Mouse (Mus musculus) left cerebral cortex, adult 2 months (tissue): ENCODE measurements around the gene Gm20683. TPM values are rescaled to one million over a fixed set of nuclear protein-coding genes. Genes with fewer than 3 reads are reported as not detected.

Experiments used
- DNase-seq, 2 experiments: peaks; one replicate each; pipeline ENCODE4 v3.0.0; 2021 to 2022; ENCODE audit warnings: low spot score in 2 of 2, mixed read lengths in 1 of 2; ENCODE audit errors: extremely low spot score in 1 of 2
- H3K27ac ChIP-seq: fragments of 200-600 bp; 2 replicates; pipeline ENCODE4 v1.8.1; 2022
- H3K4me3 ChIP-seq: fragments of 200-600 bp; 2 replicates; pipeline ENCODE4 v1.8.1; 2022
- CTCF ChIP-seq: fragments of 200-600 bp; IDR thresholded peaks from 2 replicates; pipeline ENCODE4 v1.8.1; 2022; ENCODE audit warnings: antibody characterized with exemption, mild to moderate bottlenecking, moderate library complexity
- intact Hi-C: fragments of 180-260 bp; cut with DNase I; formaldehyde crosslinking; loops from one replicate; pipeline ENCODE4 v1.15.1; 2025
- total RNA-seq, 2 experiments: library from RNA; stranded (reverse); gene quantifications; 2 replicates each; pipeline ENCODE4 v1.2.3; 2021

Gm20683 gene
- total RNA-seq, 2 experiments from 2014 or later = 23.0 to 25.1 TPM

DNA sequence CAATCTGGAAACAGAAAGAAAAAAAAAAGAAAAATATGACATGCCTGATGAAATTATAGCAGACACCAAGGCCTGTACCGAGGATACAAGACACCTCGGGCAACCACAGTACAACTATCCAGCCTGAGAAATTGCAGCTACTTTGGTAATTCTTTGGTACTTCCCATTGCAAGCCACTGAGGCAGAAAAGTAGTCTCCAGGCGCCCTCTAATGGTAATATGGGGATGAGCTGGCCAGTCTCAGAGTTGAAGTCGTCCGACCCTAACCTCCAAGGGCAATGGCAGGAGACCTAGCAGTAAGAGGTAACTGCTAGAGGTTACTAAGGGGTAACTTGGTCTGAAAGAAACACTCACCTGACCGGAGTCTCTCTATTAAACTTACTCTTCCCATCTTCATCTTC is 40.5 kb downstream of the Gm20683 start:
- intact Hi-C loops = loop anchor here (1.0 to 5.0 kb wide), 5 partner anchors 28 to 404 kb away; partner anchors contain the start of genes Narfl and Sox8
- peak; percentile 89 for TF ChIP-seq CTCF
- DNase-seq = peak; percentile 58 to 67
- H3K27ac ChIP-seq = peak overlapping the region; percentile 51
- H3K4me3 ChIP-seq = no peak overlapping the region

DNA sequence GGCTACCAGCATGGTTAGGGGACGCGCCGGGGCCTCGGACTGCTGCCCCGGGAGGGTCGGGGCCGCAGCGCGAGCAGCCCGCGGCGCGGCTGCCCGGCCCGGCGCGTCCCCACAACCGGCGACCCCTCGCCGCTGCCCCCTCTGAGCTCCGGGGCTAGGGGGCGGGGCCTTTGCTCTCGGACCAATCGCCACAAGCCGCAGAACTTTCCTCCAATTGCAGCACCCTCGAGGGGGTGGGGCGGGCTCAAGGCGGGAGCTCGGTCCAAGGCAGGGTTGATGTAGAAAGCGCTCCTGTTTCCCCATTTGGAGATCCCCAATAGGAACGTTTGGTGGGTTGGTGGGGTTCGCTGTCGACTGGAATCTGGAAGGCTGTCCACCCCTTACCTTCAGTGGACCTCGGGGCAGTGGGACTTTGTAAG is 44.6 kb downstream of the Gm20683 start, which contains the start of gene Metrn:
TSS of gene Metrn (minus strand) at position 186 of the 419 bp plus-strand sequence.
- TF ChIP-seq CTCF = no peak
- intact Hi-C loops = loop anchor here (1.0 kb wide), 1 partner anchor 24 kb away; the partner anchor contains the start of gene Narfl
- H3K27ac ChIP-seq = peak within 1 kb of the TSS; percentile 76
- DNase-seq = peak; percentile 76 to 81
- peak within 1 kb of the TSS; percentile 53 for H3K4me3 ChIP-seq

DNA sequence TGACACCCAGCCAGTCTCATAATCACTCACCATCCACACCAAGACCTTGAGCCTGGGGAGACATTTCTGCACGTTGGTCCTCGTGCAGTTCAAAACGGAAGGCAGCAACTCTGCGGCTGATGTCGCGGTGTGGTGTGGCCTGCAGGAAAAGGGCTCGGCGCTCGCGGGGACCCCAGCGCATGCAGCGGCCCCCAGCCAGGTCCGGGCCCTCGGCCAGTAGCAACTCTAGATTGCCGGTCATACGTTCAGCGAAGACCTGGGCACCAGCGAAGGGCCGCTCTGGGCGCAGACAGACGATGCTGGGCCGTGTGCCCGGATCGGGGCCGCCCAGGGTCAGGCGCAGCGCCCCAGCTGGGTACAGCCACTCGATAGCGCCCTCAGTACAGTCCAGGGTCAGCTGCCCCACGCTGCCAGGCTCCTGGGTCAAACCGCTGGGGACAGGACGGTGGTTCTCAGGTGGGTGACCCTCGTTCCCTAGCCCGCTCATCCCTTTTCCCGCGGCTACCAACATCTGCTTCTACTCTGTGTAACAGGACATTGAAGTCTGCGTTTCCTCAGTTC is 45.3 kb downstream of the Gm20683 start:
- TF ChIP-seq CTCF = no peak
- intact Hi-C loops = no loop called here

DNA sequence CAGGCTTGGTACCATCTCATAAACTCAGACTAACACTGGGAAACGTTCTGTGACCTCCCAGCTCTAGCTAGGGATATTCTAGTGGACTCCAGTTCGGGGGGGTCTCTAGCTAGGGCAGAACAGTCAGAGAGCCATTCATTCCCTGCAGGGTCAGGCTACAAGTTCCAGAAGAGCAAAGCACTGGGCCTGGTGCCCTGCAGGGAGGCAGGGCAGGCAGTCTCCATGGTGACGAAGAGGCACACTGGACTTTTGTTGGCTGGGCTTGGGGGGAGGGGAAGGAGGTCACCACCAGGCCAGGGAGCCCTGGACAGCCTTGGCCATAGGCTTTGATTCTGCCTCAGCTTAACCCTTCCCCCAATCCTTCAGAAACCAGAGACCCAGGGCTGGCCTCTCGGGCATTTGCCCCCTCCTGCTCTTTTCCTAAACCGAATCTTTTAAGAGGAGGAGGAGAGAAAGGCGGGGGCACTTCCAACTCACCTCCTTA is 45.9 kb downstream of the Gm20683 start, which contains the start of gene AC134908.4:
TSS of gene AC134908.4 (minus strand) at position 51 of the 484 bp plus-strand sequence.
- Histone ChIP-seq H3K4me3 (peak within 1 kb of the TSS; percentile 53), H3K27ac (peak within 1 kb of the TSS; percentile 78)
- TF ChIP-seq CTCF = no peak
- peak in 1 of 2 experiments; percentile 70 for DNase-seq
- intact Hi-C loops = no loop called here

More for the DNA sequence above, 45.3 kb downstream of the Gm20683 start:
- Histone ChIP-seq H3K4me3 (peak overlapping the region; percentile 53), H3K27ac (peak overlapping the region; percentile 76)
- no peak for DNase-seq

DNA sequence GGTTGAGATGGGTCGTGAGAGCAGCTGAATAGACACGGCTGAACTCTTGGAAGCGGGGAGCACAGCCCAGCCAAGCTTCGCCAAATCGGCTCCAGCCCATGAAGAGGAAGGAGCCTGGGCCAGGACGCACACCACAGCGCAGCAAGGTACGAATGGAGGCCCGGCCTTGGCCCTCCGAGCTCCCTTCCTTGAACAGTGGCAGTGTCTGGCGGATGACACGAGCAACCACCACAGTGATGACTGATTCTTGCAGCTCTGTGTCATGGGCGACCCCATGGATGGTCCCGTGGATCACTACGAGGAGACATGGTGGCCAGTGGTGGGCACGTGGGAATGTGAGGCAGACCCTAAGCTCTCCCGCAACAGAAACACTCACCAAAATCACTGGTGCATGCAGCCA is 46.6 kb downstream of the Gm20683 start:
- intact Hi-C loops = no loop called here
- H3K4me3 ChIP-seq = peak overlapping the region; percentile 18
- TF ChIP-seq CTCF = no peak
- H3K27ac ChIP-seq = peak overlapping the region; percentile 78
- DNase-seq = no peak

DNA sequence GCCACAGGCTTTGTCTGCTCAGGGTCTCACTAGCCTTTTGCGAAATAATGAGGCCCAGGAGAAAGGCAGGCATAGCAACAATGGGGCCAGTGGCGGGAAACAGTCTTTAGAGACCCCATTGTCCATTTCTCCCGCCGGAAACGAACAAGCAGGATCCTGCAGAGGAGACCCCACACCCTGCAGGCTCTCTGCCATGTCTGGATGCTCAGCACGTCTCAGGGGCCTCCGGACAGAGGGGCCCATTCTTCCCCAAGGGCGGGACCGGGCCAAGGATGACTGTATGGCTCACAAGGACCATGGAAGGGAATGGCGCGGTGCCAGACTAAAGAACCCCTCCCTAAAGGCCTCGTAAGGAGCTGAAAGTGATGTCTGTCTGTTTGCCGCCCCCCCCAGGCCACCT is 47.4 kb downstream of the Gm20683 start:
- TF ChIP-seq CTCF = no peak
- no peak for DNase-seq
- H3K4me3 ChIP-seq = no peak overlapping the region
- intact Hi-C loops = no loop called here
- 0 out of 2 replicates have a peak overlapping the region, but pooled peaks have one; percentile 78 for H3K27ac ChIP-seq

DNA sequence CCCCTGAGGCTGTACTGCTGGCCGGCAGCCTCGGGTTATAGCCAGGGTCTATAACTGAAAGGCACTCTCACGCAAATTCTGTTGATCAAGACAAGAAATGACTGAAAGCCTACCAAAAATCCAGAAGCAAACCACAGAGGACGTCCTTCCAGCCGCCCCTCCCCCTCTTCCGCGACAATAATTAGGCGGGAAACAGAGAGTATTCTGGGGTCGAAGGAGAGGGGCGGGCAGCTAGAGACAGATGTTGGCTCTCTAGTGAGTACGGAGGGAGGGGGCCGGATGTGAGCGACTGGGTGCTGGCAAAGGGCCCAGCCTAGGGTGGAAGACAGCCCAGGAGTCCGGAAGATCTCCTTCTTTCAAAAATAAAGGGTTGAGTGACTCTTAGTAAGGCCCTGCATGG is 48.9 kb downstream of the Gm20683 start, which contains the start of gene Fam173a:
TSS of gene Fam173a (minus strand) at position 287 of the 400 bp plus-strand sequence.
- TF ChIP-seq CTCF = no peak
- intact Hi-C loops = no loop called here
- H3K4me3 ChIP-seq = peak within 1 kb of the TSS; percentile 89
- peak within 1 kb of the TSS; percentile 89 for H3K27ac ChIP-seq
- DNase-seq = peak; percentile 58 to 74

DNA sequence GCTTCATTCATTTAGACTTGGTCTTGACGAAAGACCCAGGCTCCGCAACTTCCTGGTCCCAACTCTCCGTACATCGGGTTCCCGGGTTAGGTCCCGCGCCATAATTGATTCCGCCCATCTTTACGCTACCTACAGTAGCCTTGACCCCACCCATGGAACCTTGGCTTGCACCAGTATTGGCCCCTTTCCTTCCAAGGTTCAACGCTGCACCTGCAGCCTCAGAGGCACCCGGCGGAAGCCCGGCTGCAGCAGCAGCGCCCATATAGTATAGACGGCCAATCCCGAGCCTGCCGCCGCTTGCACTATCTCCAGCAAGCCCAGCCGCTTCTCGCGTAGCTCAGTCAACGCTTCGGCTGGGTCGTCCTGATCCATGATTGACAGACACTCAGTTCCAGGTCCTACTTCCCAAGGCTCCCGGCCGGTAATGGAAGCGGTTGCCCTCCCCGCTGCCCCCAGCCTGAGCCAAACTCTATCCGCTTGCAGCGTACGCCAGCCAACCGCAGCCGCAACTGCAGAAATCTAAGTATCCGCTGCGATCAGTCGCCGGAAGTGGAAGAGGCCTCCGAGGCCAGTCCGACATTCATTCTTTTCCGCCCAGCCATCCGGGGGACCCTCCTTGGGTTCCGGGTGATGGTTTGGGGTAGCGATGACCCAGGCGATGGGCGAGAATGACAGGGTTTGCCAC is 49.6 kb downstream of the Gm20683 start:
- H3K4me3 ChIP-seq = peak overlapping the region; percentile 89
- peak overlapping the region; percentile 89 for H3K27ac ChIP-seq
- TF ChIP-seq CTCF = no peak
- peak; percentile 82 to 88 for DNase-seq
- intact Hi-C loops = no loop called here

DNA sequence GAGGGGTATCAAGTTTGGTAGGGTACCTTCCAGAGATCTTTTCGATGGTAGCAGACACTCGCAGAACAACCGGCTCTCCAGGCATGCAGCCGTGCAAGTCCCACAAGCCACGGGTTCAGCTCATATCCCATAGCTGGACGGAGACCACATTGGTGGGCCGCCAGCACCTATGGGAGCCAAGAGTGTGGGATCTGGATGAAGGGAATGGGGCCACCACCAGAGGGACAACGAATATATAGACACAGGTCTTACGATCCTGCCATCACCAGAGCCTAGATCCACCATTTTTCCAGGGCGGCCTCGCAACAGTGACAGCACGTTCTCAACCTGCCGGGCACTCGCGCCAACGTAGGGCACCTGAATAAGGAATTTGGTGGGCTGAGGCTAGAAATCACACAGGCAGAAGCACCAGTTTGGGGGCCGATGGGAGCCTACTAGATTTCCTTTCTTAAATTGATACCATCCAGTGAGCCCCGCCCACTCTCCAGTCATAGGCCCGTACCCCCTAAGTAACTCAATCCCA is 50.2 kb downstream of the Gm20683 start:
- Histone ChIP-seq H3K27ac (peak overlapping the region; percentile 89), H3K4me3 (peak overlapping the region; percentile 89)
- no peak; the same call in 1 of the 2 replicates for TF ChIP-seq CTCF
- intact Hi-C loops = no loop called here
- no peak for DNase-seq

DNA sequence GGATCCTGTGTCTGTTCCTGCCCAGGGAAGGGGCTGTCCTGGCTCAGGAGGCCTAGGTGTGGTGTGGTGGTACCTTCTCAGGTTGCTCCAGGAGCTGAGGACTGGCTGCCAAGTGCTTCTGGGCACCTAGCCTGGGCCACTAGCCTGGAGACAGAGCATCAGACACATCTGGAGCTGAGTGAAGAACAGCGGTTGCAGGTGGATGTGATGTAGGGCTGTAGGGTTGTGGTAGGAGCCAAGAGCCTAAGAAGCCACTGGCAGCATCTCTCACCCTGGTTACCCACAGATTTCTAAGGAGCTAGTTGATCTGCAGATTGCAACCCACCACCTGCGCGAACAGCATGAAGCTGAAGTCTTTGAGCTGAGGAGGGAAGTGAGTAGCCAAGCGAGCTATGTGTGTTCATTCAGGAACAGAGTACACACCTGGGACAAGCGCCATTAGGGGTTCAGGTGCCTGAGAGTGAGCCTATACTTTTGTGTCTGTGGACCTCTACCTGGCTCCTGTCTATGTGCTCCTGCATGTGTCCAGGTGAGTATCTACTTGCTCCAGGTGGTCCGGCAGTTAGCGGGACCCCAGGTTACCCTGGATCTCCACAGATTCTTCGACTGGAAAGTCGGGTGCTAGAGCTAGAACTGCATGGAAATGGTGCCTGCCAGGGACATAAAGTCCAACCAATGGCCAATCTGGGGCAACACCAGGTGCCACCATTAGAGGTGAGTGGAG is 54.6 kb downstream of the Gm20683 start:
- TF ChIP-seq CTCF = no peak
- intact Hi-C loops = no loop called here
- DNase-seq = no peak
- no peak overlapping the region for H3K4me3 ChIP-seq
- H3K27ac ChIP-seq = no peak overlapping the region

DNA sequence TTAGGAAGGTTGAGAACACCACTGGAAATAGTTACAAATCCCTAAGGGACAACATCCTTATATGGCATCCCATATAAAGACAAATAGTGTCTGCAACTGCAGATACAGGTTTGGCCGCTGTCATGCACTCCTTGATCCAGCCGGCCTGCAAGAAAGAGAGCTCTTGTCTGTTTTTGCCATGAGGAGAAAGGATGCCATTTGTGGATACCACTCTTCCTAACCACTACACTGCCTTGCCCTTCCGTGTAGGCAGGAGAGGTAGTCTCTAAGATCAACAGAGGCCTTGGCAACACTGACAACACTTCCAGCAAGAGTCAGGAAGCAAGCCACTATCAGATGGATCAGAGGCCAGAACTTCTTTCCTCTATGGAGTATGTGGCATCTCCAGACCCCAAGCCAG is 55.3 kb downstream of the Gm20683 start, which contains the start of gene Ccdc78:
TSS of gene Ccdc78 (plus strand) at position 301 of the 400 bp plus-strand sequence.
- no peak for DNase-seq
- TF ChIP-seq CTCF = no peak
- intact Hi-C loops = no loop called here
- H3K4me3 ChIP-seq = peak within 1 kb of the TSS; percentile 74
- peak within 1 kb of the TSS; percentile 94 for H3K27ac ChIP-seq
